Mouse (Mus musculus) B cell, adult 2 months (primary cell): ENCODE data around the gene Shpk.

ENCODE experiments used
- DNase-seq, 2 experiments: peaks; one replicate each; pipeline ENCODE4 v3.0.0; 2022

Shpk gene

DNA sequence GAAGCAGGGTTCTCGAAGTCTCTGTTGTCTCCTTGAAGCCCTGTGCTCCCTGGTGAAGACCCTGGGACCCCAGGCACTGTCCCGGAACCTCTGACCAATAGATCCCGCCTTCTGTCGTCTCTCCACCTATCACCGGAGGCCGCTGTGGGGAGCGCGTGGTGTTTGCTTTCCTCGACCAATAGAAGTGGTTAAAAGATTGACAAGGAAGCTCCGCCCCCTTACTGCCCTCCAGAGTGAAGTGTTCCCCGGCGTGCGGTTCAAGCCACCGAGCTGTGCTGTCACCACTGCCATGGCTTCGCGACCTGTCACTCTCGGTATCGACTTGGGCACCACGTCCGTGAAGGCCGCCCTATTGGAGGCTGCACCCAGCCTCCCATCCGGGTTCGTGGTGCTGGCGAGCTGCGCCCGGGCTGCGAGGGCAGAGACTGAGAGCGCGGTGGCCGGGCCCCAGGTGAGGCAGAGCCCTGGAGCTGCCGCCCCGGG lies at the start of gene Shpk:
TSS of gene Shpk (plus strand) at position 231 of the 483 bp plus-strand sequence.
- DNase-seq = peak; percentile 92 to 93

- DNase-seq = no peak
Measured at GRCm38 (mm10) chr11:73155071-73155470, 44.2 kb upstream of the Shpk start.

DNA sequence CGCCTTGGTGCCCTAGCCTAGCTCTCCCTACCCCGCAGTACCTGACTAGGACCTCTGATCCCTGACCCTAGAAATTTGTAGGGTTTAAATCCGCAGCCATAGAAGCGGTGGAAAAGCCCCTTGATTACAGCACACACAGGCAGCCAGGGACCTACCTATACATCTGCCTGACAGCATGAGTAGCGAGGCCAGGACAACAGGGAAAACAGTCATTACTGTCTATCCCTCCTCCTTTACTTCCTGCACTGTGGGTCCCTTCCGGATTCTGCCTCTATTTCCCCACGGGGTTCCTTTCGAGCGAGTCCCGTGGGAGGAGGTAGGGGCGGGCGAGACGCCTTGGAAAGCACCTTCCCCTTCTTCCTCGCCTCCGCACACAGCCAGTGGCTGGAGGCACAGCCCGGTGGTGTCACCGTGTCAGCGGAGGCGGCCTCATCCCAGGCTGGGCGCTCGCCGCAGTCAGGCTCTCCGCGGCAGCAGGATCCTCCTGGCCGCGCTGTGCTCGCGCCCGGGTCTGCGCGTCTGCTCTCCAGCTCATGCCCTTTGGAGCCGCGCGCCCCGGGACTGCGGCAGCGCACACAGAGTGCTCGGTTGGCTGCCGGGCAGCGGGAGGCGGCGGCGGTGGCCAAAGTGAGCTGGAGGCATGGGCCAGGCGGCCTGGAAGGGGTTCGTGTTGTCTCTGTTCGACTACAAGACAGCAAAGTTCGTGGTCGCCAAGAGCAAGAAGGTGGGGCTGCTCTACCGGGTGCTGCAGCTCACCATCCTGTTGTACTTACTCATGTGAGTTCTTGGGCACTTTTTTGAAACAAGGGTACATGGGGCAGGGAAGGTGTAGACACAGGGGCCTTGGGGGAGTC lies 39.1 kb upstream of the Shpk start, which contains the start of gene P2rx5:
TSS of gene P2rx5 (plus strand) at position 465 of the 854 bp plus-strand sequence.
- DNase-seq = no peak

GRCm38 (mm10) chr11:73160811-73161200 lies 38.5 kb upstream of the Shpk start:
- no peak for DNase-seq

DNA sequence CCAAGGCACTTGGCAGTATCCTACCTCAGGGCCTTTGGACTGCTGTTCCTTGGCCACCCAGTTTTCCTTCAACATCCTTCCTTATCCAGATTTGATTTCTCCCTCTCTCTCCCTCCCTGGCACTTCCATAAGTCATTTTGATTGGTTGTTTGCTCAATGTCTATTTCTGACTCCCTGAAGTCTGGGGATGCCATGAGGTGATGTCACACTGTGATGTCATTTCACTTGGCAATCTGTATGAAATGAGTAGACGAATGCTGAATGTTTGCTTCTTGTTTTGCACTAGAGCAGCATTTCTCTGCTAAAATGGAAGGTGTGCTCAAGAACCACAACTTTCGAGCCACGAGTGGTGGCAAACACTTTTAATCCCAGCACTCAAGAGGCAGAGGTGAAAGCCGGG lies 37.6 kb upstream of the Shpk start:
- no peak for DNase-seq

- no peak for DNase-seq
Measured at GRCm38 (mm10) chr11:73162284-73162683, 37.0 kb upstream of the Shpk start.

DNA sequence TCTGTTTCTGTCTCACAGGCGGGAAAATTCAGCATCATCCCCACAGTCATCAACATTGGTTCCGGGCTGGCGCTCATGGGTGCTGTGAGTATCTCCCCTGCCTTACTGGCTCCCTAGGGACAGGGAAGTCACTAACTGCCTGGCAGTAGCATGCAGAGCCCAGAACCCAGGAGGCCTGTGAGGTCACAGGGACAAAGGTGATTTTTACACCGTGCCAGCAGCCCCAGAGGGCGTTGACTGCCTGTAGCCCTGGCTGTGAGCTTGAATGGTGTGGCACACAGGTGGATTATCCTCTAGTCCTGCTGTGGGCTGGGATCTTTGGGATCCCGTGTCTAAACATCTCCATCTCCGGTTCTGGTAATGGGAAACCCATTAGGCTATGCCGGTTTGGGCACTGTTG lies 31.2 kb upstream of the Shpk start:
- no peak for DNase-seq

DNA sequence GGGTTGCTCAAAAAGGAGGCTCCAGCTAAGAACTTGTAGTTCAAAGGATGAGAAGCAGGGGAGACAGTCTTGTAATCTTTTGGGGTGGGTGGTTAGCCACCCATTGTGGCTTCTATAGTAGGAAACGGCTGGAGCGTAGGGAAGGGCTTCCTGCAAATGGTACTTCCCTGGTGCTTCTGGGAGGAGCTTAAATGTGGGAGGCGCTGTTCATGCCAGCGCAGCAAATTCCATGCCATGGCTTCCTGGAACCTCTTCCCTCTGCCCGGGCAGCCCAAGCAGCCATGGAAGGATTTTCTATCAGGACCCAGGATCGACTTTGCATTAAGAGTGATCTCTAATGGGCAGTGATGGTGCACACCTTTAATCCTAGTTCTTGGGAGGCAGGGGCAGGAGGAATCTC lies 30.7 kb upstream of the Shpk start:
- no peak for DNase-seq

DNA sequence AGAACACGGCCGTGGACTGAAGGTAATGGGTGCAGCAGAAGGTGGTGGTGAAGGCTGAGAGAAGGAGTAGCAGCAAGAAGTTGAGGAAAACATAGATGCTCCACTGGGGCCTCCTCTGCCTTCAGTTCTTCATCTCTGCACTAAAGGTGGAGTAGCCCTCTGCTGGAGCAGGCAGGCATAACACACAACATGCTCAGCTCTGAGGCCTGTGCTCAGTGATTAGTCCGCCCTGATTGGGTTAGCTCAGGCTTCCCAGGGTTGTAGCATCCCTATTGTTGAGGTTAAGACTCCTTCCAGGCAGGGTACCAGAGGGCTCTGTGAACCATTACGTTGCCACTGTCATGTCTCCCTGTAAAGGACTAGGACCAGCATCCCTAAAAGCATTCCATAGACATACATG lies 30.0 kb upstream of the Shpk start:
- DNase-seq = peak; percentile 60 to 63

DNA sequence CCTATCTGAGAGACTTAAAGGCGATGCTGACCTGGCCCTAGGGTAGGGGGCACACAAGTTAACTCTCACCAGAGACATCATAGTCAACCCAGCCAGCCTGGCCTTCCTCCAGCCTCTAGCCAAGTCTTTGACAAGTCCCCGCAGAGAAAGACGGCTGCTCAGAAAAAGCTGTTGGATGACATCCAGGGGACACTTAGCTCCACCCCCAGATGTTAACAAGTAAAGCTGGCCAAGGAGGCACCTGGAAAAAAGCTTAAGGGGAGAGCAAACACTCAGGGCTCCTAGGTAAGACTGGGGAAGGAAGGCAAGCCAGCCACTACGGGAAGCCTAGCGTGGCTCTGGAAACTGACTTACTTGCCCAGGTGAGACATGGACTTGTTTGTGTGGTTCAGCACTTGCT lies 27.1 kb upstream of the Shpk start:
- DNase-seq = no peak

DNA sequence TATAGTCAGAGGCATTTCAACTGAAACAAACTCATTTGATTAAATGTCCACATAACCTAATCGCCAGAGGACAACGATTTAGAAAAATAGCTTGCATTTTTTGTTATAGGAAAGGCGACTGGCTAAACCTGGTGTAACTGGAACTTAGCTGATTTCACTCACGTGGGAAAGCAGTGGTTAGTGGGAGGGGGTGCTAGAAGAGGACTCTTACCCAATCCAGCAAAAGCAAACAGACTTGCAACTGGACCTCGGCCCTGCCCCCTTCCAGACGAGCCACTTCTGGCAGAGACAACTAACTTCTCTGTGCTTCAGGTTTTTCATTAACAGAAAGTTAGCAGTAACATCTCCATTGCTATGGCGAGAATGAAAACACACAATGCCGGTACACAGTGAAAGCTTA lies 23.6 kb upstream of the Shpk start:
- DNase-seq = no peak

- DNase-seq = no peak
Measured at GRCm38 (mm10) chr11:73176186-73176585, 23.1 kb upstream of the Shpk start.

DNA sequence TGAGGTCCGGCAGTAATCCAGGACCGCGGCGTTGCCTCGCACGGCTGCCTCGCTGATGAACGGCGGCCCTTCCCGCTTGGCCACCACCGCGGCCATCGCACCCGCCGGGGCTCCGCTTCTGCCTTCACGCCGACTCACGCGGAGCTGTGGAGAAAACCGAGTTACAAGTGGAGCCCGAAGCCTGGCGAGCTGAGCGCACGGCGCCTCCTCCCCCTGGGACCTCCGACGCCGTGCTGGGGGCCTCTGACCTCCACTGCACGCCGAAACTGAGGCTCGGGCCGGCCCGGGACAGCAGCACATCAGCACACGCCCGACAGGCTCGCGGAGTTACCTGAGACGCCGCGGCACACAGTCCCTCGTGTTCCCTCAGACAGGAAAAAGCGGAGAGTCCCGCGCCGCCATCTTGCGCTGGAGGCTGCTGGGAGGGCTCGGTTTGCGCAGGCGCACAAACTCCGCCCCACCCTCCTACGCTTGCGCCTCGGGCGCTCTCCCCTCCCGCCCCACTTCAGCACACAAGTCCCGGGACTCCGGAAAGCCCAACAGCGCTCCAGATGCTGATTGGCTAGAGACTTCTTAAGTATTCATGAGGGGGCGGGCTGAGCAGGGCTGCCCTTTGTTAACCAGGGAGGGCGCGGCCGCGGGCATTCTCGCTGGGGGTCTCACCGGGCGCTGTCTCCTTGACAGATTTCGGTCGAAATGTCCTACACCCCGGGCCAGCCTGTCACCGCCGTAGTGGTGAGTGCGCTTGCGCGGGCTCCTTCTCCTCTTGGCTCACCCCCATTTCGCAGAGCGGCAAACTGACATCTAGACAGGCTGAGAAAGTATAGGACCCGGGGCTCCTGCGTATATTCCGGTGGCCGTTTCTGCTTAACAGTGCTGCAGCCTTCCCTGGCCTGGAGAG lies 22.4 kb upstream of the Shpk start, which contains the start of the genes Emc6 and Tax1bp3:
TSS of gene Emc6 (minus strand) at position 430 of the 901 bp plus-strand sequence.
TSS of gene Tax1bp3 (plus strand) at position 476 of the 901 bp plus-strand sequence.
- peak; percentile 96 to 97 for DNase-seq

DNA sequence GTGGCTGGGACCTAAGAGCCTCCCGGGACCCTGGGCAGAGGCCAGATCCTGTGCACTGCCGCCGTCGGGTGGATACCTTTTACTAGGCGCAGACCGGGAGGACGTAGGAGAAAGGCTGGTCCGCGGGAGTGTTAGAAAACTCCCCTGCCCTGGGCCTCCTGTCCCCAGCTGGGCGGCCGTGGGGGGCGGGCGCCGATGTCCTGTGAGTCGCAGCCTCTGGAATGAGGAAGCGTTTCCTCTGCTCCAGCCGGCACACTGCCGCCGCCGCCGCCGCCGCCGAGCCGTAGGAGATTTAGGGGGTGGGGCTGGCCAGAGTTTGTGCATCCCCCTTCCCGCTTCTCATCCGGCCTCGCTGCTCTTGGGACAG lies 21.8 kb upstream of the Shpk start:
- no peak for DNase-seq

GRCm38 (mm10) chr11:73177895-73178294 lies 21.4 kb upstream of the Shpk start:
- DNase-seq = peak in 1 of 2 experiments; percentile 10

DNA sequence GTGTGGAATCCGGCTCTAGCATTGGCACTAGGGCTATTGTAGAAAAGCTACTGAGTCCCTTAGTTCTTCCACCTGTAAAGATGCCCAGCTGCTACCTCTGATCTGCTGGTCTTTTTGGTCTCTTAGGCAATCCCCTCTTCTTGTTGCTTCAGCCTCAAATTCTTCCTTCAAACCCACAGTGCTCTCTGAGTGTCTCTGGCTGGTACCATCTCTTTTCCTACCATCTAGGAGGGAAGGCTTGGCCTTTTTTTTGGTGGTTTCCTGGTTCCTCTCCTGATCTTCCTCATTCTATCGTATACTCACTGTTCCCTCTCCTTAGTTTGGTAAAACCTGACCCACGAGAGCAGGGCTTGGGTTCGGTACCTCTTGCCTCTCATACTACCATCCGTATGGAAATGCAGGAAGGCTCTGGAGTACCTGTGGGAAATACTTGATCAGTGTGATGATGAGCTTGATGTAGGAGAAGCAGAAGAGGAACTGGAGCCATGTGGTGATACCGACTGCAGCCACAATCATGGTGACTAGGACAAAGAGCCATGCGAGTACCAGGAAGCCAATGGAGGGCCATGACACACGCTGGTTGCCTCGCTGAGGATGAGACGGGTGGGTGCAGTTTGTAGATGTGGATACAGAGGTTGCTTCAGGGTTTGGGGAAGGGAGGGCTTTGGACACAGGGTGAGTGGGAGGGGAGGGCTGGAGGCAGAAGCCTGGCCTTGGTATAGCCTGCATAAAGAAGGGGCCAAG lies 13.2 kb upstream of the Shpk start:
- no peak for DNase-seq

DNA sequence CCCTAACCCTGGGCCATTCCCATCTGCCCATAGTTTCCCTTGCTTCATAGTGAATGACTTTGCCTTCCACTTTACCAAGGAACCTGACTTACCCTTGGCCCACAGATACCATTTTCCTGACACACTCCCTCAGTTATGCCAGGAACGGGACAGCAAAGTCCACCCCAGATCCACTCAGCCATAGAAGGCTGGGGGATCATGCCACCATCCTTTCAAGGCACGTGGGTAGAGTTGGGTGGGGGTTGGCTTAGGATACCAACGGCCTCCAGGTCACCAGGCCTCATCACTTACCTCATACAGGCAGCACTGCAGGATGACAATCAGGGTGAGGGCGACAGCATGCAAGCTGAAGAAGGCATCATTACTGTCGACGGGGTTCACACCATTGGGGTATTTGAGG lies 12.0 kb upstream of the Shpk start:
- DNase-seq = no peak

- DNase-seq = no peak
Measured at GRCm38 (mm10) chr11:73193047-73193446, 6.2 kb upstream of the Shpk start.

DNA sequence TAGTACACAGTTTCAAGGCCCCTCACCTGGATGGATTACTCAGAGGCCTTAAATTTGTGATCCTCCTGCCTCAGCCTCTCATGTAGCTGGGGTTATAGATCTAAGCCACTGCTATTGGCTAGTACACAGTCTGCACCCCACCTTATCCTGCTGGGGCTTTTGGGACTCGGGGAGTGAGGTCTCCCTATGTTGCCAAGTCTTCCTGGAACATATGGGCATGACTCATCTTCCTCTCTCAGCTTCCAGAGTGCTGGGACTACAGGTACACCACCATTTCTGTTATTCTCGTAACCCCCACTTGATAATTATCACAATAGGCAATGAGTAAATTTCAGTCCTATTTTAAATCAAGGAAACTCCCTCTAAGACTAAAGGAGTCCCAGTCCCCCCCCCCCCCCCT lies 4.8 kb upstream of the Shpk start:
- no peak for DNase-seq

DNA sequence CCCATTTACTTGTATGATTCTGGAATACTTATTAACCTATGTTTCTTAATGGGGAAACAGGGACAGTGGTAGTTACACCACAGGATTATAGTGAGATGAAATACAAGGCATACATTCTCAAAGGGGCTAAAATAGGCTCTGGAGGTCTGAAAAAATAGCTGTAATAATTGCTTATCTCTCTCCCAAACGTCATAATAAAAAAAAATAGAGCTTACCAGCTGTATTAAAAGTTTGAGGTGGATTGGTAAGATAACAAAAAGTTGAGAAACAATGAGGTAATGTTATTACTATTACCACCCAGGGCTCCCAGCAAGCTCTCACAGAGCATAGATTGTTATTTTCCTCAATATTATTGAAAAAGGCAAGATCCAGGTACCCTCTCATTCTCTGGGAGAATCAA lies 1.1 kb upstream of the Shpk start:
- no peak for DNase-seq

DNA sequence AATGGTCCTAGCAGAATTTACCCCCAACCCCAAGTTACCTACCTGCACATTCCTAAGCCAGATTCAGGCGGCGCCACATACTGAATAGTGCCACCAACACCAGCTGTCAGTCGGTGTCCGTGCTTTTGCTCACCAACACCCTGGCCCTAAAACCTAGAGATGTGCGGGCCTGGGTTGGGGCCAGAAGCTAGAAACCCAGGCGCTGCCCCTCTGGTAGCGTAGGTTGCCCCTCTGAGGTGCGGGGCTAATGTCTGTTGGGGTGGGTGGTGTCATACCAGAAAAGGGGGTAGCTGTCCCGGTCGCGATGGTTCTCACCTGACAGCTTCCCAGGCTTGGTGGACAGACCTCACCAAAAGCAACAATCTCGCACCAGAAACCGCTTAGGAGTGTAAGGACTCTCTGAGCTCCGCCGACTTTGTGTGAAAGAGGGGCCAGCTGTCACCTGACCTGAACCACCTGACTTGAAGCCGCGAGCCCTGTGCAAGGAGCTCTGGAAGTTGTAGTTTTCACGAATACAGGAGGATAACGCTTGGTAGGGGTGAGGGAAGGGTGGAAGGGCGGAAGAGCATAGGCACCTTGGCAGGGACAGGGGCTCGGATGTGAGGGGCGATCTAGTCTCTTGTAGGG lies 544 bp upstream of the Shpk start, which contains the start of gene Ctns:
TSS of gene Ctns (minus strand) at position 440 of the 627 bp plus-strand sequence.
- DNase-seq = no peak

DNA sequence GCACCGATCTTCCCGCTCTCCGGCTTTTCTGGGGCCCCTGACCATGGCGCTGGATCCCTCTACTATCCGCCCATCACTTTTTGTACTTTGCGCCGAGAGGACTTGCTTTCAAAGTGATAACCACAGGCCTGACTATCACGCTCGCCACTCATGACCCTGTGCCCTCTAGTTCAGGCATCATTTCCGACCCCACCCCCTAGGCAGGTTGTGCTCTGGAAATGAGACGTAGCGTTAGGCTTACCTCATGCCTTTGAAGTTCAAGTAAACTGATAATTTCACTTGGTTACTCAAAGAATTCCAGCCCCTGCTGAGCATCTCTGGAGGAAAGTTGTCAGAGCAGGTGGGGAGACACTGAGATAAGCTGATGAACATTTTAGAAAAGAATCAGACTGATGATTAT lies 619 bp downstream of the Shpk start:
- peak; percentile 48 to 51 for DNase-seq
